Mouse (Mus musculus): Measurements from ENCODE around the gene Cldn9.
A peak's percentile ranks its signal among the peaks of the same experiment; 100 is the strongest.

Cldn9 gene

DNA sequence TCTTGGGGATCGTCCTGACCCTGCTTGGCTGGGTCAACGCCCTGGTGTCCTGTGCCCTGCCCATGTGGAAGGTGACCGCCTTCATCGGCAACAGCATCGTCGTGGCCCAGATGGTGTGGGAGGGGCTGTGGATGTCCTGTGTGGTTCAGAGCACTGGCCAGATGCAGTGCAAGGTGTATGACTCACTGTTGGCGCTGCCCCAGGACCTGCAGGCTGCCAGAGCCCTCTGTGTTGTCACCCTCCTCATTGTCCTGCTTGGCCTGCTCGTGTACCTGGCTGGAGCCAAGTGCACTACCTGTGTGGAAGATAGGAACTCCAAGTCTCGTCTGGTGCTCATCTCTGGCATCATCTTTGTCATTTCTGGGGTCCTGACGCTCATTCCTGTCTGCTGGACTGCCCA lies 2.7 kb downstream of the Cldn9 start:
- DNase-seq (ENCODE audit: low read depth, low spot score) = no peak

GRCm38 (mm10) chr17:23680336-23680735 lies 3.5 kb downstream of the Cldn9 start:
- DNase-seq (ENCODE audit: low read depth, low spot score) = no peak

DNA sequence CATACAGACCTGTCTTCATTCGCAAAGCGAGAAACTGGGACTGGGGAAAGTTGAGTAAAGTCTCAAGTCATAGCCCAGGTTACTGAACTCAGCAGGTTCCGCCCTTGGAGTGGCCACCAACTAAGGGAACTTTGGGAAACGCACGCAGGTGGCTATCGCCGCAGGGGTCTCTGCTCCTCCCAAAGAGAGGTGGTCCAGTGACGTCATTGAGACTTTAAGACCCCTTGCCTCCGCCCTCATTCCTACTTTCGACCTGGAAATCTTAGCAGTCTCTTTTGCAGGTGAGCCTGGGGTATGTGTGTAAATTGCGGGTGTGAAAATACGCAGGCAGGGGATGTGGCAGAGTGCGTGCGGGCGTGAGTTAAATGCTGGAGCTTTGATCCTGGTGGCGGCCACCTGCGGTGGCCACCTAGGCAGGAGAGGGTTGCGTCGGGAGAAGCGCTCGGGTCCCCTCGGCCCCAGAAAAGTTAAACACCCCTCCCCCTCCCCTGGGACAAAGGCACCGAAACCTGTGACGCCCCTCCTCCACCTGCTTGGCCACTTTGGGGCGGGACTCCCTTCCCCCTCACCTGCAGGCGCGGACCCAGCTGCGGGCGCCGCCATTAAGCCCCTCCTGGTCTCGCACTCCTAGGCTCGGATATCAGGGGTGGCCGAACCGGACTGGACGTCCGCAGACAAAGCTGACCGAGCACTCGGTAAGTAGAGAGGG lies 4.5 kb downstream of the Cldn9 start, which contains the start of gene Cldn6:
TSS of gene Cldn6 (plus strand) at position 123 of the 709 bp plus-strand sequence.
- DNase-seq (ENCODE audit: low read depth, low spot score) = no peak

DNA sequence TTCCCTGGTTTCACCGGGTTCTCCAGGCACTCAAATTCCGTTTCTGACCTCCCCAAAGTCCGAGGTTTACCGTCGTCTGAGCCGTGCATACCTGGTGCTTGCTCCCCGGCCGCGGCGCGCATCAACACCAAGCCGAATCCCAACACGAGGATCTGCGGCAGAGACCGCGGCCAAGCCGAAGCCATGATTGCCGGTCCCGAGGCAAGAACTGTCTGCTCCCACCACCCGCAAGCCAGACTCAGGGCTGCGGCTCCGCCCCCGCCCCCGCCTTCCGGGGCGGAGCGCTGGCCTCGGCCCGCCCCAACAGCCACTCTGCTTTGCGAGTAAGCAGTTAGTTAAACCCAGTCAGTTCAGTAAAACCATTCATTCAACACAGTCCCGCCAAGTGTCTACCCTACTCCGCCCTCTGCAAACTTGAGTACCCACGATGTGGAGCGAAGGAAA lies 6.6 kb downstream of the Cldn9 start, which contains the start of gene Tnfrsf12a:
TSS of gene Tnfrsf12a (minus strand) at position 233 of the 444 bp plus-strand sequence.
- DNase-seq (ENCODE audit: low read depth, low spot score) = peak; percentile 95

GRCm38 (mm10) chr17:23676473-23677031 lies 7.3 kb downstream of the Cldn9 start:
- DNase-seq (ENCODE audit: low read depth, low spot score) = no peak

GRCm38 (mm10) chr17:23675564-23676281 lies 8.1 kb downstream of the Cldn9 start:
- DNase-seq (ENCODE audit: low read depth, low spot score) = peak; percentile 66

DNA sequence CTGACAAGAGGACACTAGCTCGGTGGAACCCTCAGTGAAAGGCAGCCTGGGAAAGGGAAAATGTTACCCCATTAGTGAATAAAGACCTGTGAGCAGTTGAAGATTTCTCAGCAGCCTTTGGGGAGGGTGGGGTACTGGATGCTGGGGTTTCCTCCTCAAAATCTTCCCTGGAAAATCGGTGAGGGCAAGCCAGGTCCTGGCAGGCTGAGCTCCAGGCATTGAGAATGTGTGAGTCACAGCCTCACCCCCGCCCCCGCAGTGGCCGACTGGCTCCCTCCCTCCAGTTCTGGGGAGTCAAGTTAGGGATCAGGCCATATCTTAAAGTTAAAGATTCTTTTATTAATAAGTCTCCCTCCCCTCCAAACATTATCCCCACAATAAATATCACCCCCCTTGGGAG lies 8.7 kb downstream of the Cldn9 start:
- DNase-seq (ENCODE audit: low read depth, low spot score) = no peak

DNA sequence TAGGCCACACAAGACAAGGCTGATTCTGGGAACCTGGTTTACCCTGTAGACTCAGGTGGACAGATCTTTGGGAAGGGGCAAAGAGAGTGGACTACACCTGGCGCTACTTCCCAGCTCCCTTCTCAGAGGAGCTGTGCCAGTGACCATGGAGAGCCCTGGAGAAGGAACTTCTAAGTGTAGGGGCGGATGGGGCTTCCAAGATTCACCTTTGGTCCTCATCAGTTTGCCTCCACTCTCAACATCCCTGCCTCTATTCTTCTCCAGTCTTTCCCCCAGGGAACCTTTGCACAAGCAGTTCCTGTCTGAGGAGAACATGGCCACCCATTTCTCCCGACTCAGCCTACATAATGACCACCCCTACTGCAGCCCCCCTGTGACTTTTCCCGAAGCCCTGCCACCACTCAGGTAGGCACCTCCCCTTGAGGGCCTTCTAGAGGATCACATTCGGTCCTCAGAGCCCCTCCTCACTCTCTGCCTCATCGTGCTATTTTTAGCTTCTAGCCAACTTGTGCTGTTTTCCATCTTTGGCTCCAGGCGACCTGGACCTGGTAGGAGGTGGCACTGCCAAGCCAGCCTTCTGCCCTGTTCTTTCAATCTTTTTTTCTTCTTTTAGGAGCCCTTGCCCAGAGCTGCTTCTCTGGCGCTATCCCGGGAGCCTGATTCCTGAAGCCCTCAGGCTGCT lies 9.4 kb downstream of the Cldn9 start:
- DNase-seq (ENCODE audit: low read depth, low spot score) = no peak

GRCm38 (mm10) chr17:23673424-23674073 lies 10.3 kb downstream of the Cldn9 start, which contains the start of the genes Hcfc1r1 and Thoc6:
Gene Hcfc1r1, plus strand, starts transcription at chr17:23673596.
Gene Thoc6, minus strand, starts transcription at chr17:23673882.
- peak; percentile 99 for DNase-seq (ENCODE audit: low read depth, low spot score)

GRCm38 (mm10) chr17:23672761-23673160 lies 11.1 kb downstream of the Cldn9 start:
- no peak for DNase-seq (ENCODE audit: low read depth, low spot score)

DNA sequence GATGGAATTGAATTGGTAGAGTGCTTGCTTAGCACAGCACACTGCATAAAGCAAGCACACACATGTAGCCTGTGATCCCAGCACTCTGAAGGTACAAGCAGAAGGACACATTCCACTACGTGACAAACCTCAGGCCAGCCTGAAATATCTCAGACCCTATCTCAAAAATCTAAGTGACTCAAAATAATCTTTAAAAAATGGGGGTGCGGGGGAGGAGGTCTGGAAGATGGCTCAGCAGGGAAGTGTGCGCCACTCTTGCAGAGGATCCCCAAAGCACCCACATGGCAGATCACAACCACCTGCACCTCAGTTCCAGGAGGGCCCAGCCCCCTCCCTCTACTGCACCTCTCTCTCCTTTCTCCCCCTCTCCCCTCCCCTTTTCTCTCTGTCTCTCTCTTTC lies 12.3 kb downstream of the Cldn9 start:
- no peak for DNase-seq (ENCODE audit: low read depth, low spot score)

GRCm38 (mm10) chr17:23670516-23671074 lies 13.2 kb downstream of the Cldn9 start:
- peak; percentile 56 for DNase-seq (ENCODE audit: low read depth, low spot score)

GRCm38 (mm10) chr17:23665511-23665910 lies 18.3 kb downstream of the Cldn9 start:
- DNase-seq (ENCODE audit: low read depth, low spot score) = no peak

- peak; percentile 74 for DNase-seq (ENCODE audit: low read depth, low spot score)
Measured at GRCm38 (mm10) chr17:23664556-23665021, 19.2 kb downstream of the Cldn9 start.

DNA sequence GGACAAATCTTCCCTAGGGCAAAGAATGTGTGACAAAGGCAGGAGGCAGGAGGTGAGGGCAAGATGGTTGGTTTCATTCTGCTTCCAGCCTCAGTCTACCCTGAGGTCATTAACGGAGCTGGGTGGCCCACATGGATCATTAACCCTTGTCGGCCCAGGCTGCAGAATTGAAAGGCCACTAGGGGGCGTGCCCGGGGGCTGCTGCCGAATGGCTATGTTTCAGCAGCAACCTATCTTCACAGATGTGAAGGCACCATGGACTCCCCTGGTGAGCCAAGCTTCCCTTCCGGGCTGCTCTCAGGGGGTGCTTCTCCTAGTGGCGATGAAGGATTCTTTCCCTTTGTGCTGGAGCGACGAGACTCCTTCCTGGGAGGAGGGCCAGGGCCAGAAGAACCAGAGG lies 22.3 kb downstream of the Cldn9 start:
- peak; percentile 85 for DNase-seq (ENCODE audit: low read depth, low spot score)

GRCm38 (mm10) chr17:23660876-23661200 lies 23.0 kb downstream of the Cldn9 start:
- no peak for DNase-seq (ENCODE audit: low read depth, low spot score)

DNA sequence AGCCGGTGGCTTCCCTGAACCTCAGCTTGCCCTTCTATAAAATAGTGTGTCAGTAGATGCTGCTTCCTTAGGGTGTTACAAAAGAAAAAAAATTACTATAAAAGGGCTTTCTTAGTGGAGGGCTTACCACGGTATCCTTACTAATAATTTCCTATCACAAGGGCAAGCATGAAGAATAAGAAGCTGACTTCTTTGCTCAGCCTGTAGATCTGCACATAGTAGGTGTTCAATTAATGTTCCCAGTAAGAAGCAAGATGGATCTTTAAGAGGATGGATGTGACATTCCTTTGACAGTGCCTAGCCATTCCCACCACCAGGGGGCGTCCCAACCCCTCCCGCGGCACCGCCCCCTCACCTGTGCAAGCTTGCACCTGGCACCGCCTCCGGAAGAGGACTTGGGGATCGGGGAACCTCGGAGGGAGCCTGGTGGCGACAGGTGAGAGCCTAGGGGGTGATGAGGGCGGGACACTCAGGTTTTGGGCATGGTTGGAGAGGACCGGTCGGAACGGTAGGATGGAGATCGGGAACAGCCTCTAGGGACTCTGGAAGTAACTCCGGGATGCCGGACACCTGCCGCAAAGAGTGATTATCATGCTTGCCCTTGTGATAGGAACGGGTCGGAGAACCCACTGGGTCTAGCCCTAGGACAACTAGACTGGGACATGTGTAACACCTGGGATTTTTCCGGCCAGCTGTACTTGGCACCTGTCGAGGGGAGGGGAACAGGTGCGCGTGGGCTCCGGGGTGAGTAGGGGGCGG lies 23.5 kb downstream of the Cldn9 start, which contains the start of gene Bicdl2:
TSS of gene Bicdl2 (plus strand) at position 390 of the 759 bp plus-strand sequence.
- DNase-seq (ENCODE audit: low read depth, low spot score) = peak; percentile 75

- DNase-seq (ENCODE audit: low read depth, low spot score) = no peak
Measured at GRCm38 (mm10) chr17:23658450-23658849, 25.4 kb downstream of the Cldn9 start.

DNA sequence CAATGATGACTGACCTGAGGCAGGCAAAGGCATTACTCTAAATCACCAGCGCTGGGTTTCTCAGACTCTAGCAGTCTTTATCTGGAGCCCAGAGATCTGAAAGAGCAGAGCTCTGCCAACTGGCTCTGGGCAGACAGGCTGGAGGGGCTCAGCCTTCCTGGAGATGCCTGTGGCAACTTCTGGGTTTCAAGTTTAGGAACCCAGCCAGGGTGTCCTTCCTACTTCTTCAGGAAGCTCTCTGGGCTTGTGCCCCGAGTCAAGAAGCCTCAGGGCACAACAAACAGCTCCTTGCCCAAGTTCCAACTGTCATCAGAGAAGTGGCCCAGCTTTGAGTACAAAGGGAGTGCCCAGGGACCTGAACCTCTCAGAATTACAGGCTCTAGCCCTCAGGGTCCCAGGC lies 29.4 kb downstream of the Cldn9 start:
- DNase-seq (ENCODE audit: low read depth, low spot score) = no peak

GRCm38 (mm10) chr17:23654001-23654400 lies 29.8 kb downstream of the Cldn9 start:
- no peak for DNase-seq (ENCODE audit: low read depth, low spot score)

All from ZHBTc4 (cell line).